Mouse (Mus musculus): ENCODE measurements at regions not wholly inside any gene's neighbourhood (a gene's known extent, or its start where the extent isn't known, plus 50 kb on each side); places are given as distances from the start of the nearest gene placed in this dataset.

GRCm38 (mm10) chr12:65513070-65513469, 287.8 kb downstream of the Wdr20rt start:
- no peak overlapping the region for H3K4me3 ChIP-seq
- no peaks in the 10 kb centered on the region; the same call in 1 of the 2 replicates for H3K9me3 ChIP-seq
- 75% methylated on average over 1 of the region's 1 CpGs for WGBS
- H3K27me3 ChIP-seq (ENCODE audit: insufficient read depth, poor library complexity, severe bottlenecking): no peaks in the 10 kb centered on the region
- no peaks in the 10 kb centered on the region for H3K36me3 ChIP-seq
- no peak overlapping the region for H3K27ac ChIP-seq
- no peak for DNase-seq (ENCODE audit: low spot score)
- H3K4me1 ChIP-seq: no peaks in the 10 kb centered on the region

- Histone ChIP-seq H3K9me3 (no peaks in the 10 kb centered on the region), H3K27me3 (ENCODE audit: insufficient read depth, poor library complexity, severe bottlenecking) (no peaks in the 10 kb centered on the region), H3K27ac (no peak overlapping the region), H3K36me3 (no peaks in the 10 kb centered on the region), H3K4me1 (no peaks in the 10 kb centered on the region), H3K4me3 (no peak overlapping the region)
- WGBS: 69% methylated on average over 3 of the region's 3 CpGs
- no peak for DNase-seq (ENCODE audit: low spot score)
Measured at GRCm38 (mm10) chr12:65534142-65534690, 308.9 kb downstream of the Wdr20rt start.

- Histone ChIP-seq H3K4me3 (no peak overlapping the region), H3K36me3 (no peaks in the 10 kb centered on the region), H3K9me3 (no peaks in the 10 kb centered on the region), H3K4me1 (no peaks in the 10 kb centered on the region), H3K27ac (no peak overlapping the region), H3K27me3 (ENCODE audit: insufficient read depth, poor library complexity, severe bottlenecking) (no peaks in the 10 kb centered on the region)
- no peak for DNase-seq (ENCODE audit: low spot score)
- WGBS: 86% methylated on average over 4 of the region's 4 CpGs
Measured at GRCm38 (mm10) chr12:65548301-65548700, 323.0 kb downstream of the Wdr20rt start.

- no peak for DNase-seq (ENCODE audit: low spot score)
- Histone ChIP-seq H3K36me3 (no peaks in the 10 kb centered on the region), H3K4me1 (no peaks in the 10 kb centered on the region), H3K27me3 (ENCODE audit: insufficient read depth, poor library complexity, severe bottlenecking) (no peaks in the 10 kb centered on the region), H3K27ac (no peak overlapping the region), H3K4me3 (no peak overlapping the region), H3K9me3 (no peaks in the 10 kb centered on the region)
- WGBS: 84% methylated on average over 3 of the region's 3 CpGs
Measured at GRCm38 (mm10) chr12:65552230-65552629, 326.9 kb downstream of the Wdr20rt start.

- WGBS: 75% methylated on average over 6 of the region's 6 CpGs
- no peaks in the 10 kb centered on the region for H3K9me3 ChIP-seq
- no peaks in the 10 kb centered on the region for H3K36me3 ChIP-seq
- no peak overlapping the region for H3K27ac ChIP-seq
- DNase-seq (ENCODE audit: low spot score): no peak
- H3K4me3 ChIP-seq: no peak overlapping the region
- no peaks in the 10 kb centered on the region for H3K4me1 ChIP-seq
- no peaks in the 10 kb centered on the region for H3K27me3 ChIP-seq (ENCODE audit: insufficient read depth, poor library complexity, severe bottlenecking)
Measured at GRCm38 (mm10) chr12:65559036-65559435, 333.7 kb downstream of the Wdr20rt start.

GRCm38 (mm10) chr12:65559809-65560208, 334.5 kb downstream of the Wdr20rt start:
- H3K4me1 ChIP-seq: no peaks in the 10 kb centered on the region
- H3K9me3 ChIP-seq: no peaks in the 10 kb centered on the region
- H3K4me3 ChIP-seq: no peak overlapping the region
- no peak overlapping the region for H3K27ac ChIP-seq
- WGBS: 51% methylated on average over 3 of the region's 3 CpGs
- H3K36me3 ChIP-seq: no peaks in the 10 kb centered on the region
- no peaks in the 10 kb centered on the region for H3K27me3 ChIP-seq (ENCODE audit: insufficient read depth, poor library complexity, severe bottlenecking)
- DNase-seq (ENCODE audit: low spot score): no peak

GRCm38 (mm10) chr12:65571633-65572032, 346.3 kb downstream of the Wdr20rt start:
- Histone ChIP-seq H3K27me3 (ENCODE audit: insufficient read depth, poor library complexity, severe bottlenecking) (no peaks in the 10 kb centered on the region), H3K4me3 (no peak overlapping the region), H3K36me3 (no peaks in the 10 kb centered on the region), H3K27ac (no peak overlapping the region), H3K9me3 (no peaks in the 10 kb centered on the region), H3K4me1 (no peaks in the 10 kb centered on the region)
- DNase-seq (ENCODE audit: low spot score): no peak
- WGBS: 90% methylated on average over 1 of the region's 1 CpGs

- H3K4me1 ChIP-seq: no peaks in the 10 kb centered on the region
- 72% methylated on average over 1 of the region's 1 CpGs for WGBS
- H3K9me3 ChIP-seq: no peaks in the 10 kb centered on the region
- no peaks in the 10 kb centered on the region for H3K36me3 ChIP-seq
- no peaks in the 10 kb centered on the region for H3K27me3 ChIP-seq (ENCODE audit: insufficient read depth, poor library complexity, severe bottlenecking)
- no peak overlapping the region for H3K4me3 ChIP-seq
- H3K27ac ChIP-seq: no peak overlapping the region
- no peak for DNase-seq (ENCODE audit: low spot score)
Measured at GRCm38 (mm10) chr12:65593559-65593958, 368.2 kb downstream of the Wdr20rt start.

- Histone ChIP-seq H3K4me3 (no peak overlapping the region), H3K9me3 (no peaks in the 10 kb centered on the region), H3K27me3 (ENCODE audit: insufficient read depth, poor library complexity, severe bottlenecking) (no peaks in the 10 kb centered on the region), H3K27ac (no peak overlapping the region), H3K36me3 (no peaks in the 10 kb centered on the region), H3K4me1 (no peaks in the 10 kb centered on the region)
- no peak for DNase-seq (ENCODE audit: low spot score)
- WGBS: 78% methylated on average over 3 of the region's 3 CpGs
Measured at GRCm38 (mm10) chr12:65594075-65594474, 368.8 kb downstream of the Wdr20rt start.

- no peak for DNase-seq (ENCODE audit: low spot score)
- Histone ChIP-seq H3K36me3 (no peaks in the 10 kb centered on the region), H3K4me3 (no peak overlapping the region), H3K9me3 (no peaks in the 10 kb centered on the region), H3K27me3 (ENCODE audit: insufficient read depth, poor library complexity, severe bottlenecking) (no peaks in the 10 kb centered on the region), H3K27ac (no peak overlapping the region), H3K4me1 (no peaks in the 10 kb centered on the region)
- 70% methylated on average over 1 of the region's 1 CpGs for whole genome bisulfite sequencing
Measured at GRCm38 (mm10) chr12:65644232-65644631, 418.9 kb downstream of the Wdr20rt start.

- Histone ChIP-seq H3K27ac (no peak overlapping the region), H3K36me3 (no peaks in the 10 kb centered on the region), H3K4me1 (no peaks in the 10 kb centered on the region), H3K27me3 (ENCODE audit: insufficient read depth, poor library complexity, severe bottlenecking) (no peaks in the 10 kb centered on the region), H3K9me3 (no peaks in the 10 kb centered on the region), H3K4me3 (no peak overlapping the region)
- 89% methylated on average over 1 of the region's 1 CpGs for WGBS
- no peak for DNase-seq (ENCODE audit: low spot score)
Measured at GRCm38 (mm10) chr12:65656772-65657171, 431.5 kb downstream of the Wdr20rt start.

- no peak overlapping the region for H3K4me3 ChIP-seq
- H3K27ac ChIP-seq: no peak overlapping the region
- H3K9me3 ChIP-seq: no peaks in the 10 kb centered on the region
- WGBS: 76% methylated on average over 1 of the region's 1 CpGs
- no peaks in the 10 kb centered on the region for H3K4me1 ChIP-seq
- no peaks in the 10 kb centered on the region for H3K36me3 ChIP-seq
- no peaks in the 10 kb centered on the region for H3K27me3 ChIP-seq (ENCODE audit: insufficient read depth, poor library complexity, severe bottlenecking)
- DNase-seq (ENCODE audit: low spot score): no peak
Measured at GRCm38 (mm10) chr12:65671673-65672072, 446.4 kb downstream of the Wdr20rt start.

- Histone ChIP-seq H3K36me3 (no peaks in the 10 kb centered on the region), H3K4me3 (no peak overlapping the region), H3K9me3 (no peaks in the 10 kb centered on the region), H3K27me3 (ENCODE audit: insufficient read depth, poor library complexity, severe bottlenecking) (no peaks in the 10 kb centered on the region), H3K27ac (no peak overlapping the region), H3K4me1 (no peaks in the 10 kb centered on the region)
- WGBS: 80% methylated on average over 2 of the region's 2 CpGs
- DNase-seq (ENCODE audit: low spot score): no peak
Measured at GRCm38 (mm10) chr12:65673193-65673592, 447.9 kb downstream of the Wdr20rt start.

GRCm38 (mm10) chr12:65674916-65675660, 449.8 kb downstream of the Wdr20rt start:
- H3K27me3 ChIP-seq (ENCODE audit: insufficient read depth, poor library complexity, severe bottlenecking): no peaks in the 10 kb centered on the region
- H3K4me1 ChIP-seq: no peaks in the 10 kb centered on the region
- no peak for DNase-seq (ENCODE audit: low spot score)
- H3K27ac ChIP-seq: no peak overlapping the region
- 71% methylated on average over 1 of the region's 1 CpGs for WGBS
- H3K9me3 ChIP-seq: no peaks in the 10 kb centered on the region
- no peaks in the 10 kb centered on the region for H3K36me3 ChIP-seq
- H3K4me3 ChIP-seq: no peak overlapping the region

Data from heart, embryonic 10.5 days (tissue).